Mouse (Mus musculus) limb, embryonic 12.5 days (tissue): ENCODE measurements around the gene Fam189a2. TPM values are rescaled to one million over a fixed set of nuclear protein-coding genes. Genes with fewer than 3 reads are reported as not detected.

ENCODE experiments used
- ATAC-seq: fragments of 200-750 bp; cut with Nextera tagmentation; 2 replicates; pipeline ENCODE4 v1.8.0; 2017; ENCODE audit warnings: low read depth, moderate TSS enrichment; ENCODE audit not compliant: insufficient number of reproducible peaks, insufficient read depth, low FRiP score, low TSS enrichment
- H3K27ac ChIP-seq: fragments of 300-500 bp; sonication (generic); 2 replicates; pipeline ENCODE4 v1.5.1; 2016; ENCODE audit warnings: mild to moderate bottlenecking, moderate library complexity
- H3K27me3 ChIP-seq: fragments of 300-500 bp; sonication (generic); 2 replicates; pipeline ENCODE4 v1.6.1; 2016; ENCODE audit warnings: mild to moderate bottlenecking, moderate library complexity
- H3K36me3 ChIP-seq: fragments of 300-500 bp; sonication (generic); 2 replicates; pipeline ENCODE4 v1.6.1; 2016; ENCODE audit warnings: mild to moderate bottlenecking, moderate library complexity
- H3K4me1 ChIP-seq: fragments of 300-500 bp; sonication (generic); replicated peaks from 2 replicates; pipeline ENCODE4 v1.6.1; 2016
- H3K4me2 ChIP-seq: fragments of 300-500 bp; sonication (generic); 2 replicates; pipeline ENCODE4 v1.6.1; 2016; ENCODE audit warnings: mild to moderate bottlenecking, moderate library complexity
- H3K4me3 ChIP-seq: fragments of 300-500 bp; sonication (generic); replicated peaks from 2 replicates; pipeline ENCODE4 v1.5.1; 2016; ENCODE audit warnings: mild to moderate bottlenecking
- H3K9ac ChIP-seq: fragments of 300-500 bp; sonication (generic); replicated peaks from 2 replicates; pipeline ENCODE4 v1.6.1; 2016; ENCODE audit warnings: mild to moderate bottlenecking, moderate library complexity
- H3K9me3 ChIP-seq: fragments of 300-500 bp; sonication (generic); 2 replicates; pipeline ENCODE4 v1.6.1; 2016; ENCODE audit warnings: mild to moderate bottlenecking, moderate library complexity
- WGBS: fragments of 180-500 bp; shearing (Covaris S2); methylation state at CpG from one replicate; pipeline ENCODE4 v1.1.7; 2016; 5-methylcytosine and 5-hydroxymethylcytosine counted together
- polyA plus RNA-seq: library from polyadenylated mRNA; unstranded; fragments of >200 nt; fragmentation: Nextera tagmentation; extraction: Ambion mirVana; gene quantifications from 2 replicates; pipeline ENCODE4 v1.2.1, GENCODE M21; 2016

Fam189a2 gene
- polyA plus RNA-seq, 1 experiment from 2014 or later: 0.19 TPM

DNA sequence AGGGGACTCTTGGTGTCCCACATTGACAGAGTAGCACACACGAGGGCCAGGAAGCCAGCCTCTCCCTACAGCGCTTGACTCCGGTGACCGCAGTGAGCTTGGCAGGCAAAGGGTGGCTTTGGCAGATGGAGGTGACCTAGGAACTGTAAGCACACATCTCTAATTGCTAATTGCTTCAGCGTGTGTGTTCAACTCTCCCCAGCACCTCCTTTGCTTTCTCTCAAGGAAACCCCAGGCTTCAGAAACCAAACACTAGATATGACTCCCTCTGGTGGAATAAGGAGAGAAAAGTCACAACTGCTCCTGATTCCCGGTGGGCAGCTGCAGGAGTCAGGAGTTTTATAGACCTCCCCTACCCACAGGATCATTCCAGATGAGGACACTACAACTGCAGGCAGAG is 71.9 kb downstream of the Fam189a2 start:
- Histone ChIP-seq H3K27me3 (peaks cover 3% of the 10 kb centered on the region; the same call in 1 of the 2 replicates), H3K4me3 (no peak overlapping the region), H3K9me3 (no peaks in the 10 kb centered on the region), H3K27ac (no peak overlapping the region), H3K4me1 (peaks cover 12% of the 10 kb centered on the region; the same call in 1 of the 2 replicates), H3K36me3 (no peaks in the 10 kb centered on the region), H3K4me2 (no peak overlapping the region), H3K9ac (no peak overlapping the region)
- ATAC-seq: no peak
- 28% methylated on average over 6 of the region's 6 CpGs for WGBS

DNA sequence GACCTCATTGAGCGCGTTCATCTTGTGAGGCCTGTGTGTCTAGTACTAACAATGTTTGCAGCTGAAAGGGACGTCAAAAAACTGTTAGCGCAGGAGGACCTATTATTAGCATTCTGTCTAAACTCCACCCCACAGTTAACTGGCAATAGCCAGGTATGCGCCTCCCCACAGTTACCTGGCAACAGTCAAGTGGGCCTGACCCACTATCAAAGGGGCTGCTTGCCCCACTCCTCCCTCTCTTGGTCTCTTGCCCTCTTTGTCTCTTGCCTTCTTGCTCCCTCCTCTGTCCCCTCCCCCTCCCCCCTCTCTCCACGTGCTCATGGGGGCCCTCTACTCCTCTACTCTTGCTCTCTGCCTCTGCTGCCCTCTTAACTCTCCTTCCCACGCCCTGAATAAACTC is 73.3 kb downstream of the Fam189a2 start:
- Histone ChIP-seq H3K9me3 (no peaks in the 10 kb centered on the region), H3K27ac (no peak overlapping the region), H3K27me3 (peaks cover 3% of the 10 kb centered on the region; the same call in 1 of the 2 replicates), H3K9ac (no peak overlapping the region), H3K4me1 (peaks cover 12% of the 10 kb centered on the region; the same call in 1 of the 2 replicates), H3K36me3 (no peaks in the 10 kb centered on the region), H3K4me2 (no peak overlapping the region), H3K4me3 (no peak overlapping the region)
- WGBS: 73% methylated on average over 7 of the region's 7 CpGs
- ATAC-seq: no peak

DNA sequence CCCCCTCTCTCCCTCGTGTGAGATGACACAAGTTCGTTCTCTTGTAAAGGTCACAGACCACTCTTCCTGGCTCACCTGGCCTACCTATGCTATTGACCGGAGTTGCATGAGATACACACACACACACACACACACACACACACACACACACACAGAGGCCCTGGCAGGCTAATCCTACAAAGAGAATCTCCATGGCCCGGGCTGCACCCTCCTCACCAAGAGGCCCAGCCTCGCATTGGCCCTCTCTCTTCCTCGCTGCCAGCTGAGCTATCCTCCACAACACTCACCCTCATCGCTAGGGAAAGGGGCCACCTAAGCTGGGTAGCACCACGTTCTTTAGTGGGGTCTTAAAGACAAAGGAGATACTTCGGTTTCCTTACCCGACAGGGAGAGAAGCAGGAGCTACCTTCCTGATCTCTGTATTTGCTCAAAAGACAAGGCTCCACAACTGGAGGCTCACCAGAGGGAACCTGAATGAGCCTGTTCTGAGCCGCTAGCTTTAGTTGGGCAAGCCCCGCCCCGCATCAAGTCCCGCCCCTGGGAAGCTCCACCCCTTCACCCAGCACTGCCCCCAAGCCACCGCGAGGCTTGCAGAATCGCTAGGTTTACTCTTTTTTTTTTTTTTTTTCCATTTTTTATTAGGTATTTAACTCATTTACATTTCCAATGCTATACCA is 74.4 kb downstream of the Fam189a2 start:
- no peaks in the 10 kb centered on the region for H3K36me3 ChIP-seq
- 66% methylated on average over 14 of the region's 17 CpGs for WGBS

DNA sequence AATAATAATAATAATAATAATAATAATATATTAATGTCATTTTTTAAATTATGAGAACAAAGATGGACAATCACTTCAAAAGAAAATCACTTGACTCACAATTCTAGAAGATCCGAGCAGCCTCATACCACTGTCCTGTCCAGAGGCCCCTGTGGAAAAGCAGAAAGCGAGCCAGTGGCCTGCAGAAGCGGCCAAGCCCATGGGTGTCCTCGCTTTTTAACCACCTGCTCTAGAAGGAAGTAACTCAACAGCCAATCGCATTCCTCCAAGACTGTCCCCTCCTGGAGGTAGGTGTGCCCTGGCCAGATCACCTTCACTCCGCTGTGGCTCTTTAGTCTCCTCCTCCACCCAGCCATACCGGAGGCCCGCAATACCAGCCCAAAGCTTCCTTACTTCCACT is 75.4 kb downstream of the Fam189a2 start:
- Histone ChIP-seq H3K9me3 (no peaks in the 10 kb centered on the region), H3K9ac (no peak overlapping the region), H3K36me3 (no peaks in the 10 kb centered on the region), H3K27ac (no peak overlapping the region), H3K4me3 (no peak overlapping the region), H3K4me2 (no peak overlapping the region), H3K27me3 (no peaks in the 10 kb centered on the region), H3K4me1 (peaks cover 8% of the 10 kb centered on the region; the same call in 1 of the 2 replicates)
- 87% methylated on average over 8 of the region's 8 CpGs for WGBS
- ATAC-seq: no peak

More for the DNA sequence above, 74.4 kb downstream of the Fam189a2 start:
- H3K4me2 ChIP-seq: no peak overlapping the region
- no peak for ATAC-seq
- no peak overlapping the region for H3K27ac ChIP-seq
- H3K9ac ChIP-seq: no peak overlapping the region
- no peaks in the 10 kb centered on the region for H3K27me3 ChIP-seq
- peaks cover 12% of the 10 kb centered on the region; the same call in 1 of the 2 replicates for H3K4me1 ChIP-seq
- H3K4me3 ChIP-seq: no peak overlapping the region
- H3K9me3 ChIP-seq: no peaks in the 10 kb centered on the region

DNA sequence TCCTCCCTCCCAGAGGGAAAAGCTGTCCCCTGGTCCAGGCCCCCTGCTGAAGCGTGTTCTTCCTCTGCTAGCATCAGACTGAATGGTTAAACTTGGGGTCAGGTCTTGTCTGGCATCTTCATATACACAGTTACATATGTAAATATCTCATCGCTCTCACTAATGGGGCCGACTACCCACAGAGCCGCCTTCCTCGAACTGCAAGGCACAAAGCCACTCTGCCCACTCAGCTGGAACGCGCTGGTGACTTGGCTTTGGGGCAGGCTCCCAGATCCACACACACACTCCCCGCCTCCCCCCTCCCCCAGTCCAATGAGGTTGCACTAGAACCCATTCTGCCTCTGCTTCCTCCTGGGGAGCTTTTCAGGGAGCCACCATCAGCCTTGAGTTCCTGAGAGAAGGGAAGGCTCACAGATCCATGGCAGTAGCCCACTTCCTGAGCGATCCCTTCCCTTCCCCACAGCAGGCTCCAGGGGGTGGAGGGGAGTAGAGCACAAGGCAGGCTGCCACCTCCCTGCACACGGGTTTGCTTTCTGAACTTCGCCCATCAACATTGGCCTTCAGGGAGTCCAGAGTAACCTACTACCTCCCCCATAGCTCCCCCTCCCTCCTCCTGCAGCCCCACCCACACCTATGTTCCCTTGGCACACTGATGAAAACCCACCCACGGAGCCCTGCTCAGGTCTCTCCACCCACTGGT is 82.4 kb downstream of the Fam189a2 start:
- Histone ChIP-seq H3K27me3 (no peaks in the 10 kb centered on the region), H3K4me2 (no peak overlapping the region), H3K9ac (no peak overlapping the region), H3K9me3 (no peaks in the 10 kb centered on the region), H3K4me1 (no peaks in the 10 kb centered on the region), H3K4me3 (no peak overlapping the region), H3K36me3 (no peaks in the 10 kb centered on the region), H3K27ac (no peak overlapping the region)
- WGBS: 43% methylated on average over 12 of the region's 12 CpGs
- no peak for ATAC-seq

DNA sequence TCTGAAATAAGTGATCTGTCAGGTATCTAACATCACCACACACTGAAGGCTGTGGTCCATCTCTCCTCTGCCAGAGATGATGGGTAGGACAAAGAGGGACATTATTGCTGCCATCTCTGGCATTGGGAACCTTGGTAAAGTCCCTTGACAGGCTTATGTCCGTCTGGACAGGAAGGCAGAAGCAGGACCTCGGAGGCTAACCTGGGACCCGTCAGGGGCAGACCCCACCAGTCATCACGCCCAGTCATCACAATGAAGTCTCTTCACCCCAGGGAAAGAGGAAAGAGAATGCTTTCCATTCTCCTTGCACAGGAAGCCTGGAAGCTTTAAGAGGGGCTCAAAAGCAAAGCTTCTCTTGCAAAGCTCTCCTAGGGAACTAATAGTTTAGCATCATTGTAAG is 82.9 kb downstream of the Fam189a2 start:
- H3K27ac ChIP-seq: no peak overlapping the region
- no peaks in the 10 kb centered on the region for H3K27me3 ChIP-seq
- no peaks in the 10 kb centered on the region for H3K36me3 ChIP-seq
- WGBS: 71% methylated on average over 4 of the region's 4 CpGs
- no peak overlapping the region for H3K4me3 ChIP-seq
- H3K4me1 ChIP-seq: no peaks in the 10 kb centered on the region
- no peaks in the 10 kb centered on the region for H3K9me3 ChIP-seq
- no peak overlapping the region for H3K9ac ChIP-seq
- no peak for ATAC-seq
- no peak overlapping the region for H3K4me2 ChIP-seq

DNA sequence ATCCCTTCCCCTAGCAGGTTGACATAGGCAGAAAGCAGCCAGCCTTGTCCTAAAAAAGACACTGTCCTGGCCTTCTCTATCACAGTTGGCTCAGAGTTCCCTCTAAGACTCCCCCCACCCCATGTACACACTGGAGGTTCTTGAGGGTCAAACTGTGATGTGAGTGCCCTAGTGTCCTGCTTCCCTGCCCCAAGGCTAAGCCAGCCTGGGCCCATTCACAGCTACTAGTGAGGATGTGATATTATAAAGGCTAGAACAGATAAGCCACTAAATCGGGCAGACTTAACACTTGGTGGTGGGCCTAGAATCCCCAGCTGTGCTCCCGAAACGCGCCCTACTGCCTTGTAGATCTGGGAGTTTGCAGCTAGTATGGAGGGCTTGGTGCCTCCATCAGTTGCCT is 84.1 kb downstream of the Fam189a2 start:
- ATAC-seq: no peak
- H3K9me3 ChIP-seq: no peaks in the 10 kb centered on the region
- H3K4me3 ChIP-seq: no peak overlapping the region
- H3K27ac ChIP-seq: no peak overlapping the region
- 88% methylated on average over 4 of the region's 4 CpGs for WGBS
- no peak overlapping the region for H3K9ac ChIP-seq
- no peaks in the 10 kb centered on the region for H3K36me3 ChIP-seq
- no peaks in the 10 kb centered on the region for H3K4me1 ChIP-seq
- H3K4me2 ChIP-seq: no peak overlapping the region
- no peaks in the 10 kb centered on the region for H3K27me3 ChIP-seq

DNA sequence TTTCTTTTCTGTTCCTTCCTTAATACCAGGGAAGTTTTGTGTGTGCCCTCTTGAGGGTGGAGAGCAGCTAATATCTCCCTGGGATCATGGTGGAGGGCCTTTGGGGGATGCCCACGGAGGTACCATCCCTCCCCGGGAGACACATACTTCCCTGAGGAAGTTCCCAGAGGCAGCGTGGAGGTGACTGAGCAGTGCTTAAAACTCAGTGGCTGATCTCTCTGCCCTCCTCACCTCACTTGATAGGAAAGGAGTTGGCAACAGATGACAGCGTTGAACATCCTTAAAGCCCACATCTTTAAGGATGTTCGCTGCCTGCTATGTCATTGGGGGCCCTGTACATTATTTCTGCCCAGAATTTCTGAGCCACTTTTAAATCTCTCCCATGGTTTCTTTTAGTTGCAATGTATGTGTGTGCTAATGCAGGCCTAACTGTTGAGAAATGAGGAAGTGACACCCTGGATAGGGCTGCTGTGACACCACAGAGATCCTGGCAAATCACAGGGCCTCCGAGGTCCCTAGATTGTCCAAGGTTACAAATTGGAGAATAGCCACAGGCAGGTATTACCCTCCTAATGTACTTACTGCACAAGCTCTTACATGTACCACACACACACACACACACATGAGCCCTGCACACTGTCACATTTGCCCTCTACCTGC is 84.7 kb downstream of the Fam189a2 start:
- Histone ChIP-seq H3K9ac (no peak overlapping the region), H3K4me3 (no peak overlapping the region), H3K4me1 (no peaks in the 10 kb centered on the region), H3K27me3 (no peaks in the 10 kb centered on the region), H3K9me3 (no peaks in the 10 kb centered on the region), H3K4me2 (no peak overlapping the region), H3K27ac (no peak overlapping the region), H3K36me3 (no peaks in the 10 kb centered on the region)
- 87% methylated on average over 6 of the region's 6 CpGs for WGBS
- ATAC-seq: no peak

DNA sequence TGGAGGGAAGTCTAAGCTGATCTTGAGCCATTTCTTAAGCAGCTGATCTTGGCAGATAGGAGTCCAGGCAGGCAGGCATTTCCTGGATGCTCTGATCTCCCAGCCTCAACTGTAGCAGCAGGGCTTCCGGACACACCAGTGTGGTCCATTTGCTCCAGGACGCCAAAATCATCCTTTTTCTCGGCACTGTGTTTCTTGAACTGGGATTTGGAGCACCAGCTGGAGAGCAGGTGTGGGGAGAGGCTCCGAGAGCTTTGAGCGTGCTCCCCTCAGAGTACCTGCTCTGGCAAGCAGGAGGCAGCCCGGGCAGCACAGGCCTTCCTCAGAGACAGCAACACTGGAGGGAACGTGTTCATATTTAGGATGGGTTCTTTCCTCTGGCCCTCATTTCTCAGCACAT is 87.9 kb downstream of the Fam189a2 start:
- Histone ChIP-seq H3K4me2 (no peak overlapping the region), H3K27me3 (no peaks in the 10 kb centered on the region), H3K4me1 (no peaks in the 10 kb centered on the region), H3K36me3 (no peaks in the 10 kb centered on the region), H3K9ac (no peak overlapping the region), H3K27ac (no peak overlapping the region), H3K4me3 (no peak overlapping the region), H3K9me3 (no peaks in the 10 kb centered on the region)
- WGBS: 79% methylated on average over 7 of the region's 7 CpGs
- no peak for ATAC-seq

DNA sequence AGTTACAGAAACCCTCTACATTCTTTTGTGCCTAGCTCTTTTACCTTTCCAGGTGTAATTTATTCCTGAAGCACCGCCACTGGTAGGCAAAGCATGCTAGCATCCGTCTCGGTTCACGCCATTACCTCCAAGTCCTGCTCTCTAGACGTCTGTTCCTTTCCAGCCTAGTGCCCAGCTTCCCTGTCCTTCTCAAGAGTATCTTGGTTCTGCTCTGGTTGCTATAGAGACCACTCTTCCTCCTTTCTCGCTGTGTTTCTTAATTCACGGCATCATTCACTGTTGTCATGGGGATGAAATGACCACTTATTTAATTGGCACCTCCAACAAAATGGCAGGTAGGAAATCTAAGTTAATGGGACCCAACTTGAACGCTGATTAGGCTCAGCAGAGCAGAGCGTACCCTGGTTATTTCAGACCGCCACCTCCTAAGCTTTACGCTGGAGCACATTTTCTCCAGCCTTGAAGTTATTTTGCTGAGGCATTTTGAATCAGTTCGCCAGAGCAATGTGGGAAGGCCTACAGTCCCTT is 89.3 kb downstream of the Fam189a2 start:
- Histone ChIP-seq H3K27ac (no peak overlapping the region), H3K4me1 (no peaks in the 10 kb centered on the region)
- 77% methylated on average over 12 of the region's 12 CpGs for WGBS

DNA sequence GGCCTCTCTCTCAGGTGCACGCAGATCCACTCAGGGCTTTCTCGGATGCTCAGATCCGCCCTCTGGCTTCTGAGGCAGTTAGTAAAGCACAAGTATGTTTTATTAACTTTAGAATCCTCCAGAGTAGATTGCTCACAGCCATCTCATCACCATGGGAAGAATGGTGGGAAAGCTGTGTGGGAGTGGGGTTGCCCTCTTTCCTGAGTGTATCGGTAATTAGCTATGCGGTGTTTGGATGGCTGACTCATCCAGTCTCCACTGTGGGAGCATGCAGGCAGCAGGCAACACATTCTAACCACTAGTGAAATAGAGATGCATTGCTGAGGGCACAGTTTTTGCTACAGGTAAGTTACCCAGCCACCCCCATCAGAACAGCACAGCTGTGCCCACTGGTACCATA is 100.0 kb downstream of the Fam189a2 start:
- H3K4me1 ChIP-seq: no peaks in the 10 kb centered on the region
- H3K36me3 ChIP-seq: no peaks in the 10 kb centered on the region
- 91% methylated on average over 5 of the region's 5 CpGs for WGBS
- no peak overlapping the region for H3K4me2 ChIP-seq
- no peak overlapping the region for H3K27ac ChIP-seq
- no peak overlapping the region for H3K4me3 ChIP-seq
- H3K27me3 ChIP-seq: no peaks in the 10 kb centered on the region
- no peak for ATAC-seq
- H3K9me3 ChIP-seq: peaks cover 9% of the 10 kb centered on the region
- no peak overlapping the region for H3K9ac ChIP-seq

More for the DNA sequence above, 89.3 kb downstream of the Fam189a2 start:
- no peaks in the 10 kb centered on the region for H3K27me3 ChIP-seq
- no peaks in the 10 kb centered on the region for H3K9me3 ChIP-seq
- no peak overlapping the region for H3K4me3 ChIP-seq
- H3K4me2 ChIP-seq: no peak overlapping the region
- ATAC-seq: no peak
- H3K9ac ChIP-seq: no peak overlapping the region
- H3K36me3 ChIP-seq: no peaks in the 10 kb centered on the region
